8 mouse cellular contexts compared by ENCODE assay signal in the genomic region with DNA sequence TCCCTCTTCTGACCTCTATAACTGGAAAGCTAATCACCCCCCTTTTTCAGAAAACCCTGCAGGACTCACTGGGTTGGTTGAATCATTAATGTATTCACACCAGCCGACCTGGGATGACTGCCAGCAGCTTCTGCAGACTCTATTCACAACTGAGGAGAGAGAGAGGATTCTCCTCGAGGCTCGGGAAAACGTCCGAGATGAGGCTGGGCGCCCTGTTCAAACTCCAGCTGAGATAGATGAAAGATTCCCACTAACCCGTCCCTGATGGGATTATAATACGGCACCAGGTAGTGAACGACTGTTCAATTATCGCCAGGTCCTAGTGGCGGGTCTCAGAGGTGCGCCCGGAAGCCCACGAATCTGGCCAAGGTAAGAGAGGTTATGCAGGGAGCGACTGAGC. TPM values are rescaled to one million over a fixed set of nuclear protein-coding genes. Genes with fewer than 3 reads are reported as not detected.
A peak's percentile ranks its signal among the peaks of the same experiment; 100 is the strongest.
DNase-seq lines count a peak whose midpoint lies in the region; TF ChIP-seq lines count a peak whose summit lies in the region.
"Not testable (repeated sequence)": the region's sequence is repeated elsewhere in the genome, so short reads cannot be mapped to it uniquely, and the experiment has no call there.

No protein-coding gene starts in this region.

- peak; percentile 22 to 23 for DNase-seq in cerebellum, adult 2 months
- DNase-seq in cerebellum, postnatal 14 days, result peak; percentile 30 to 37
- peak; percentile 56 for DNase-seq in kidney, adult 18-20 months
- DNase-seq in kidney, adult 8-10 months, result peak; percentile 53 to 66
- DNase-seq in kidney, postnatal 14 days, result peak; percentile 32
- peak; percentile 54 to 70 for DNase-seq in kidney, postnatal 36 days
- peak; percentile 16 to 45 for DNase-seq in layer of hippocampus, postnatal 10 days (ENCODE audit: low spot score in 2 of 2)
- peak; percentile 53 to 56 for DNase-seq in right cerebral cortex, postnatal 10 days (ENCODE audit: low spot score in 2 of 2)

- H3K4me3 ChIP-seq in cerebellum, adult 2 months (replicated peaks; ENCODE audit: insufficient read depth, low read depth, low read length), result not testable (repeated sequence)

- H3K27ac ChIP-seq in cerebellum, adult 2 months (ENCODE audit: insufficient read depth, low read length), result not testable (repeated sequence)

- TF ChIP-seq CTCF in cerebellum, adult 2 months (IDR thresholded peaks at IDR 0.05; ENCODE audit: borderline replicate concordance, insufficient read depth, low read depth, low read length), result not testable (repeated sequence)

- WGBS in cerebellum, adult 2 months, result 27% methylated on average over 15 of the region's 15 CpGs

- H3K27me3 ChIP-seq in cerebellum, adult 2 months (ENCODE audit: control insufficient read depth, insufficient read depth, low read length), result not testable (repeated sequence)

- not testable (repeated sequence) for TF ChIP-seq POLR2A in cerebellum, adult 2 months (IDR thresholded peaks at IDR 0.05; ENCODE audit: borderline replicate concordance, insufficient read depth, low read length)

- H3K4me1 ChIP-seq in cerebellum, adult 2 months (ENCODE audit: control insufficient read depth, insufficient read depth, low read length), result not testable (repeated sequence)

RNA-seq across cellular contexts. Expression of gene Kifc5b, which starts 9.4 kb away (rescaled TPM):
- polyA plus RNA-seq in cerebellum, adult 2 months (2012; rRNA removed), result 5.9 and 6.6 TPM in 2 replicates
- total RNA-seq in layer of hippocampus, postnatal 10 days (2021), result 1 to 10 TPM; 4.0 to 5.8 TPM

RNA-seq across cellular contexts. Expression of gene Phf1, which starts 25.3 kb away (rescaled TPM):
- 57.8 and 60.8 TPM in 2 replicates for polyA plus RNA-seq in cerebellum, adult 2 months (2012; rRNA removed)
- 10 to 100 TPM; 23.0 to 23.9 TPM for total RNA-seq in layer of hippocampus, postnatal 10 days (2021)

RNA-seq across cellular contexts. Expression of gene Cuta, which starts 31.9 kb away (rescaled TPM):
- 176 and 187 TPM in 2 replicates for polyA plus RNA-seq in cerebellum, adult 2 months (2012; rRNA removed)
- total RNA-seq in layer of hippocampus, postnatal 10 days (2021), result 100 to 1,000 TPM; 106 to 112 TPM

RNA-seq across cellular contexts. Expression of gene Syngap1, which starts 33.5 kb away (rescaled TPM):
- 55.9 and 62.5 TPM in 2 replicates for polyA plus RNA-seq in cerebellum, adult 2 months (2012; rRNA removed)
- 100 to 1,000 TPM; 450 to 479 TPM for total RNA-seq in layer of hippocampus, postnatal 10 days (2021)
